ENCODE assay signal across 8 mouse cellular contexts in the genomic region with DNA sequence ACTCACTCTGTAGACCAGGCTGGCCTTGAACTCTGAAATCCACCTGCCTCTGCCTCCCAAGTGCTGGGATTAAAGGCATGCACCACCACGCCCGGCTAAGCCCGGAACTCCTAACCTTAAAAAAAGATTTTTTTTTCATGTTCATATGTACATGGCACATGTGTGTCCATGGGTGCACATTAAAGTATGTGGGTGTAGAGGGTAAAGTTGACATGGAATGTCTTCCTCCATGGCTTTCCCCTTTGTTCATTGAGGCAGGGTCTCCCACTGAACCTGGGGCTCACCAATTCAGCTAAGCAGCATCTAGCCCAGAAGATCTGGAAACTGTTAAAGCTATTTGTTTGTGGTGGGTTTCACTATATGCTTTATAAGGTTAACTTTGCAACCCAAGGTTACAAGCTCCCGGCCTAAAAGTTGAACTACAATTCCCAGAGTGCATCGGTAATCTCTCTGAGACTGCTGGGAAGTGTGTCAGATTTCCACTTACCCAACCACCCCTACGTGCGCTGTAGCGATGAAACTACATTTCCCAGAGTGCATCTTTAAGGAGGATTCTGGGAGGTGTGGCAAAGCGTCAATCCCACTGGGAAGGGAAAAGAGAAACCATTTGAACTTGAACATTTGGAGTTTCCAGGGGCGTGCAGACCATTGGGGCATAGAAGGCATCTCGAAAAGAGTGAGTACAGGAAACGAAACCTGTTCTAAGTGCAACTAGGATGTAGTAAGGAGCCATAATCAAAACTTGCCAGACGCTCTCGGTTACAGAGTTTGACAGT. TPM values are rescaled to one million over a fixed set of nuclear protein-coding genes. Genes with fewer than 3 reads are reported as not detected.
DNase-seq lines count a peak whose midpoint lies in the region; ATAC-seq and TF ChIP-seq lines count a peak whose summit lies in the region.

A gene (plus strand): TSS at position 581 of the 776 bp plus-strand sequence.

- no peaks in the 10 kb centered on the region for H3K27me3 ChIP-seq in hindbrain, embryonic 10.5 days (ENCODE audit: insufficient read depth, poor library complexity, severe bottlenecking)
- no peaks in the 10 kb centered on the region for H3K27me3 ChIP-seq in lung, postnatal 0 days (replicated peaks; ENCODE audit: insufficient read depth, low read length)

- DNase-seq in MN1 (ENCODE audit: low spot score), result peak; percentile 92
- peak; percentile 94 for DNase-seq in cerebellum, adult 9-10 months
- DNase-seq in hindbrain, embryonic 10.5 days (ENCODE audit: low spot score), result peak; percentile 79
- DNase-seq in layer of hippocampus, adult 9-11 months, result peak; percentile 94
- DNase-seq in lung, postnatal 0 days (ENCODE audit: low spot score), result peak; percentile 99
- peak; percentile 72 for DNase-seq in ovary, postnatal 14 days (ENCODE audit: low spot score)
- DNase-seq in thymus, postnatal 14 days, result peak; percentile 82

- peaks cover 5% of the 10 kb centered on the region for H3K4me1 ChIP-seq in hindbrain, embryonic 10.5 days (replicated peaks)
- H3K4me1 ChIP-seq in lung, postnatal 0 days (ENCODE audit: insufficient read depth, low read depth, low read length), result no peaks in the 10 kb centered on the region; the same call in 1 of the 2 replicates

- H3K9ac ChIP-seq in lung, postnatal 0 days (replicated peaks; ENCODE audit: low read depth), result peak within 1 kb of the TSS; percentile 20; the same call in 1 of the 2 replicates

- WGBS in hindbrain, embryonic 10.5 days, result 25% methylated on average over 14 of the region's 14 CpGs
- WGBS in lung, postnatal 0 days, result 22% methylated on average over 14 of the region's 14 CpGs

- H3K9me3 ChIP-seq in hindbrain, embryonic 10.5 days, result no peaks in the 10 kb centered on the region
- no peaks in the 10 kb centered on the region for H3K9me3 ChIP-seq in lung, postnatal 0 days (ENCODE audit: low read length)

- TF ChIP-seq EP300 in lung, postnatal 0 days (IDR thresholded peaks at IDR 0.05), result peak; percentile 46; the same call in 1 of the 2 replicates

- H3K27ac ChIP-seq in hindbrain, embryonic 10.5 days, result peak within 1 kb of the TSS; percentile 77
- H3K27ac ChIP-seq in lung, postnatal 0 days (ENCODE audit: low read length), result no peak within 1 kb of the TSS

- peak within 1 kb of the TSS; percentile 49 for H3K4me2 ChIP-seq in lung, postnatal 0 days (replicated peaks; ENCODE audit: low read depth, low read length)

- ATAC-seq in frontal cortex, adult (ENCODE audit: low TSS enrichment), result peak; percentile 99
- peak; percentile 99 for ATAC-seq in lung, postnatal 0 days

- H3K36me3 ChIP-seq in hindbrain, embryonic 10.5 days, result no peaks in the 10 kb centered on the region
- H3K36me3 ChIP-seq in lung, postnatal 0 days (ENCODE audit: insufficient read depth, low read length), result no peaks in the 10 kb centered on the region

- no peak for TF ChIP-seq CTCF in lung, postnatal 0 days (IDR thresholded peaks at IDR 0.05)

- H3K4me3 ChIP-seq in hindbrain, embryonic 10.5 days, result peak within 1 kb of the TSS; percentile 57
- peak within 1 kb of the TSS; percentile 46 for H3K4me3 ChIP-seq in lung, postnatal 0 days (ENCODE audit: low read depth, low read length)

RNA-seq across cellular contexts. Expression of the gene that starts here (rescaled TPM):
- polyA plus RNA-seq in hindbrain, embryonic 10.5 days (2016; fragmentation: Nextera tagmentation; extraction: Ambion mirVana), result 10.1 and 10.9 TPM in 2 replicates
- 12.6 and 13.0 TPM in 2 replicates for polyA plus RNA-seq in lung, postnatal 0 days (2015; fragmentation: Nextera tagmentation; extraction: Ambion mirVana)
